Mouse (Mus musculus): ENCODE results near the gene Dync1i2.

- TF ChIP-seq GATA1 (IDR thresholded peaks at IDR 0.05; ENCODE audit: borderline replicate concordance, low read length) (no peak), TAL1 (conservative IDR thresholded peaks at IDR 0.05; ENCODE audit: low read depth, low read length) (no peak)
These were observed 31.7 kb downstream of the Dync1i2 start for GRCm38 (mm10) chr2:71243058-71243672.
